Mouse (Mus musculus) forebrain, embryonic 10.5 days (tissue): ENCODE measurements around the gene Olfr368. TPM values are rescaled to one million over a fixed set of nuclear protein-coding genes. Genes with fewer than 3 reads are reported as not detected.

ENCODE experiments used
- polyA plus RNA-seq: library from polyadenylated mRNA; unstranded; fragments of >200 nt; fragmentation: Nextera tagmentation; extraction: Ambion mirVana; gene quantifications from 2 replicates; pipeline ENCODE4 v1.2.1, GENCODE M21; 2016

The Olfr368 gene
- polyA plus RNA-seq, 1 experiment from 2014 or later, result not detected

Other genes with a start within 250 kb of the Olfr368 start
- gene Olfr361, start 237.2 kb upstream of the Olfr368 start, polyA plus RNA-seq, result not detected in 2 replicates
- not detected in 2 replicates for gene Olfr362, start 208.6 kb upstream of the Olfr368 start, polyA plus RNA-seq
- gene Olfr364-ps1, start 187.2 kb upstream of the Olfr368 start, polyA plus RNA-seq, result not detected in 2 replicates
- gene Olfr365, start 138.3 kb upstream of the Olfr368 start, polyA plus RNA-seq, result not detected in 2 replicates
- not detected in 2 replicates for gene Olfr366, start 114.9 kb upstream of the Olfr368 start, polyA plus RNA-seq
- gene Pdcl, start 32.8 kb downstream of the Olfr368 start, polyA plus RNA-seq, result 49.5 and 50.8 TPM in 2 replicates
- 17.9 and 20.5 TPM in 2 replicates for gene Rc3h2, start 96.4 kb downstream of the Olfr368 start, polyA plus RNA-seq
- 9.8 and 11.0 TPM in 2 replicates for gene Zbtb26, start 116.6 kb downstream of the Olfr368 start, polyA plus RNA-seq
- 6.0 and 6.7 TPM in 2 replicates for gene Zbtb6, start 116.7 kb downstream of the Olfr368 start, polyA plus RNA-seq
- gene Rabgap1, start 116.8 kb downstream of the Olfr368 start, polyA plus RNA-seq, result 41.1 and 42.1 TPM in 2 replicates
- gene Gpr21, start 189.8 kb downstream of the Olfr368 start, polyA plus RNA-seq, result 1.3 and 1.5 TPM in 2 replicates